Mouse (Mus musculus) layer of hippocampus, adult 18-20 months (tissue): ENCODE measurements around the gene Gngt1. TPM values are rescaled to one million over a fixed set of nuclear protein-coding genes. Genes with fewer than 3 reads are reported as not detected.

Experiments used
- DNase-seq, 2 experiments: peaks; one replicate each; pipeline ENCODE4 v3.0.0; 2022; ENCODE audit warnings: low spot score in 2 of 2
- long read RNA-seq: library from polyadenylated mRNA; stranded (forward); transcript quantifications from one replicate; pipeline ENCODE4 v2.0.0, GENCODE M21; 2021
- total RNA-seq, 2 experiments: library from RNA; stranded (reverse); gene quantifications; 2 replicates each; pipeline ENCODE4 v1.2.3; 2021

Gngt1 gene
- not detected for total RNA-seq
- long read RNA-seq: 0 reads

DNA sequence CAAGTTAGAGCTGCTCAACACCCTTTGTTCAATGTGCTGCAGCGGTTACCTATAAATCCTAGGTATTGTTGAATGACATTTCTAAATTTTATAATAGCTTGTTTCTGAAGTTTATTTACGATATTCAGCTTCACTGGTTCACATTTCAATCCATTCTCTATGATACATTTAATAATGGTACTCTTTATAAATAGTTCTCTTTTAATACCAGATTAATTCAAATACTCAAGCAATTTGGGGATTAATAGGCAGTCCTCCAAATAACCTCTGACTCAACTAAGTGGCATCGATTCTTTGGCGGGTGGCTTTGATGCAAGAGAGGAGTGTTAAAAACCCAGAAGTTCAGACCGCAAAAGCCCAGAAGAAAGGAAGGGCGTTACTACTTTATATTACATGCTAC lies at the start of gene Gngt1:
TSS of gene Gngt1 (plus strand) at position 301 of the 400 bp plus-strand sequence.
- no peak for DNase-seq

- no peak for DNase-seq
Measured at GRCm38 (mm10) chr6:3954969-3955368, 38.6 kb upstream of the Gngt1 start.

DNA sequence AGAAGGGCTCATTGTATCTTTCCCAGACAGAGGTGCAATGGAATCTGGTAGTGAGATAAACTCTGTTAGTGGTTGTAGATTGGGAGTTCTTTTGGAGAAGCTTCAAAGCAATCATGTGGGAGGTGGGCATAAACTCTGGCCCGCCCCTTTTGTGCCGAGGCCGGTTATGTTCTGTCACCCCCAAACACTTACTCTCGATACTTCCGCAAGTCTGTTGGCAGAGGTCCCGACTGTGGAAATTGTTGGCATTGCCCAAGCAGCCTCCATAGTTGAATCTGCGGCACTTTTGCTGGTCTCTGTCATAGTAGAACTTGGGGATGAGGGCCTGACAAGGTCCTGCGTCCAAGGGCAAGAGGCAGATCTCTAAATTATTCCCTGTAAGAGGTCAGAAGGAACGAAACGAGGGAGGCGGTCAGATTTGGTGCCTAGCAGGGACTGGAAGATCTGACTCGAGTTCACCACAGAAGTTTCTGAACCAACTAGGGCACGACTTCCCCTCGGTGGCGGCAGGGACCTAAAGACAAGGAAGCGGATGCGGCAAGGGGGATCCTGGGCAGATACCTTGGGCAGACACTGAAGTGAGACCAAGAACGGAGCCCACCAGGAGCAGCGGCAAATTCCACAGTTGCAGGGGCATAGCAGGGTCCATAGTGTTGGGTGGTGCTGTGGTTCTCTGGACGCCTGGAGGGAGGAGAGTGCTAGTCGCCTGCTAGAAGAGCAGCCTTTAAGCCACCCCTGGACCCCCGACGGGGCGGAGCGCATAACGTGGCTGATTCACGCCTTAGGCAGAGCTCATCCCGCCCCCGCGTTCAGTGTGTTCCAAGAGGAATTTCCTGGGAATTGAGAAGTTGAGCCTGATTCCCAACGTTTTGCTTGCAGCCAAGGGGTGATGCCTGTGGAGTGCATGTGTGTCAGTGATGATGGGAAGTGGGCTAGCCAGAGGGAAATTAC lies 25.6 kb upstream of the Gngt1 start:
- peak in 1 of 2 experiments; percentile 11 for DNase-seq

- no peak for DNase-seq
Measured at GRCm38 (mm10) chr6:3973679-3974078, 19.9 kb upstream of the Gngt1 start.

DNA sequence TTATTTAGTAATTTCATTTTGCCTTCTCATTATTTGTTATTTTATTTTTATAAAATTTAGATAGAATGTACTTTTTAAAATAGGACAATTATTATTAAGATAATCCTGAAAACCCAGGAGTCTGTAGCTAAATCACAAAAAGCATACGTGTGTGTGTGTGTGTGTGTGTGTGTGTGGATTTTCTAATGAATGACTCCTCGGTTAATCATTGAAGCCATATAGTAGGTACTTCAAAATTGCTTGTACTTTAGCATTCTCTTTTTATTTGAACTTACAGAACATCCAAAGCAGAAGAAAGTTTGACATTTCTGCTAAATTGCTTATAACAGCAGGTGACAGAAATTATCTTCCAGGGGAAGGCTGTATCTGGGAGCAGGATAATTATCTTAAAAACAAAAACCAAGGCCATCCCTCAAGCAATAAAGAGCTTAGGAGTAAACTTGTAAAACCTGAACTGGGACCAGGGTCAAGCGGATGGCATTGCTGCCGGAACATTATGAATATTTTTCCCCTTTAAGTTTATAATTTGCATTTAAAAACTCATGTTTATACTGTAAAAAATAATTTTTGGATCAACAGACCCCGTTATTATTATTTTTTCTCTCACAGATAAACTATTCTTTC lies 10.8 kb upstream of the Gngt1 start:
- DNase-seq: no peak

- no peak for DNase-seq
Measured at GRCm38 (mm10) chr6:3988750-3989149, 4.8 kb upstream of the Gngt1 start, which contains the start of gene Tfpi2. Gene Tfpi2 (minus strand): TSS chr6:3988919.

DNA sequence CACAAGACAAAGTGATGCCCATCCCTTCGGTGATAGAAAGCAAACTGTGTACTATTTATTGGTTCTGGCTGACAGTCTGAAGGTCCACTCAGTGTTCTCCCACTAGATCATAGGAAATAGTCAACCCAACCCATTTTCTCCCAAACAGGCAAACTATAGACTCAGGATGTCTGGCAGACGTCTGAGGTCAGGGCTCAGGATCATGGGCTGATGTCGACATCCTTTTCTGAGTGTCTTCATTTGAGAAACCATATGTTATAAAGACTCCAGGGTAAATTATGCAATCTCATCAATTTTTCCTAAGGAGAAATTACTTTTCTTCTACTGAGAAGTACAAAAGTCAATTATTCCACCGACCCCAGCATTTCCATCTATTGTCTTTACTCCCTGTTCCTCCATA lies 4.5 kb downstream of the Gngt1 start:
- no peak for DNase-seq

DNA sequence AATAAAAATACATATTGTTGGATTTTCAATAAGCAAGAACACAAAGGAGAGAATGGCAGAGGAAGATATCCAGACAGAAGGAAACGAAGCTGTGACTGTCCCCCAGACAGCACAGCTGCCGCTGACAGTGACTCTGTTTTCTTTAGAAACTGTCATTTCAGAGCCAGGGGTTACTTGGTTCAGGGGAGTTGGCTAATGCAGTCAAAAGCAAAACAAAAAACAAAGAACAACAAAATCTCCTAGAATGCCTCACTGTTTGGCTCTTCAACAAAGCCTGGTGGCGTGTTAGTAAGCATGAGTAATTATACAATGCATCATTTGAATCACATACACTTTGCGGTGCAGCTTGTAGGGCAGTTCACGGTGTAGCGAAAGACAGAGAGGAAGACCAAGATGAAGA lies 5.7 kb downstream of the Gngt1 start:
- no peak for DNase-seq

DNA sequence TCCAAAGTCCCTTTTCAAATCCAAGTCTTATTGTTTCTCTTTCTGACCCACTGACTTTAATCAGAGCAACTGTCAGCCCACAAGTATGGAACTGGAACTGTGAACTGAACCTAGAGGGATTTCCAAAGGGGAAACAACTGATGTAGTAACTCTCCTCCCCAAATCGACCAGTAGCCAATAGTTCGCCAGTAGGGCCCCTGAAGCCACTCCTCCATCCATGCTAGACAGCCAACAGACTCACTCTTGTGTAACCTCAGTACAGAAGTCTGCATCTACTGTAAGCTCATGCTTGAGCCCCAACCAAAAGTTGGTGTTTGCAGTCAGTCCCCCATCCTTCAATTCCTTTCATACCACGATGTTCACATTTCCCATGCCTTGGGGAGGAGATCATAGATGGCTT lies 7.1 kb downstream of the Gngt1 start:
- DNase-seq: no peak

DNA sequence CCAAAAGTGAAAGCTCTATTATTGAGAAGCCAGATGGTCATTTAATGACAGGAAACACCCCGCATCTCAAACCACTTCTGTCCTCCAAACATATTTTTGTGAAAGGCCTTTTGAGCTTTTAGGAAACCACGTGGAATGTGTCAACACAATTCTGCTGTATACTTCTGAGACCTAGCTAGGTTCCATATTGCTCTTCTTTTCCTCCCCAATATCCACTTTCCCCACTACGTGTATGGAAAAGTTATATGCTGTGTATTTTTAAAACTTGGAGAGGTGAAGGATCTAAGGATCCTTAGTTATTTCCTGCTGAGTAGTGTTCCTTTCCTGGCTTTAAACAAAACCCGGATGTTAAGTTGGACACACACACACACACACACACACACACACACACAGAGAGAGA lies 9.9 kb downstream of the Gngt1 start:
- no peak for DNase-seq

DNA sequence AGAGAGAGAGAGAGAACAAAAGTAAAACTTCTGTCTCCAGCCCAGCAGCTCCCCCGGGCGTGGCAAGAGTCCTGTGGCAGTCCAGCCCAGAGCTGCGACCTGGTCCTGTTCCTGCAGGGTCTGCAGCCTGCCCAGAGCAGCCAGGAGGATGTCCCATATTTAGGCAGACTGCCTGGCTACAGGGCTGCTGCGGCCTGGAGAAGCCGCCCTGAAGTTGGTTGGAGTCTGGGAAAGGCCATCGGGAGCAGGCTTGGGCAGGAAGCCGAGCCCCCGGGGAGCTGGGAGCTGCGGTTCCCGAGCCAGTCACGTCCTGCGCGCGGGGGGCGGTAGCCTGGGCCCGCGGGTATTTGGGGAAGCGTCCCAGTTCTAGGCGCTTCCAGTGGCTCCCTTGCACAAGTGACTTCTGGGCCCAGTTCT lies 10.3 kb downstream of the Gngt1 start, which contains the start of gene Gng11:
TSS of gene Gng11 (plus strand) at position 15 of the 417 bp plus-strand sequence.
- DNase-seq: peak in 1 of 2 experiments; percentile 9

DNA sequence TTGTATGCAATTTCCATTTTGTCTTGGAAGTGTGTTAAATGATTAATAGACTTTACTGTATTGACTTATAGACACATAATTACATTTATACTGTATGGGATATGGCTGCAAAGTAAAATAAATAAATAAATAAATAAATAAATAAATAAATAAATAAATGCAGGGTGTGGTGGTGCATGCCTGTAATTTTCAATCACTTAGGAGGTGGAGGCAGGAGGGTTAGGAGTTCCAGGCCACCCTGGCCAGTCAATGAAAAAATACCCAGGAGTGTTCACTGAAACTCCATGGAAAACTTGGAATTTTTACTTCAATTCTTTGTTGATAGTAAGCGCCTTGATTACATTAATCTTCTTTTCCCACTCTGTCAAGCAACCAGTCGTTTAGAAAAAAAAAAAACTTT lies 11.2 kb downstream of the Gngt1 start:
- no peak for DNase-seq

DNA sequence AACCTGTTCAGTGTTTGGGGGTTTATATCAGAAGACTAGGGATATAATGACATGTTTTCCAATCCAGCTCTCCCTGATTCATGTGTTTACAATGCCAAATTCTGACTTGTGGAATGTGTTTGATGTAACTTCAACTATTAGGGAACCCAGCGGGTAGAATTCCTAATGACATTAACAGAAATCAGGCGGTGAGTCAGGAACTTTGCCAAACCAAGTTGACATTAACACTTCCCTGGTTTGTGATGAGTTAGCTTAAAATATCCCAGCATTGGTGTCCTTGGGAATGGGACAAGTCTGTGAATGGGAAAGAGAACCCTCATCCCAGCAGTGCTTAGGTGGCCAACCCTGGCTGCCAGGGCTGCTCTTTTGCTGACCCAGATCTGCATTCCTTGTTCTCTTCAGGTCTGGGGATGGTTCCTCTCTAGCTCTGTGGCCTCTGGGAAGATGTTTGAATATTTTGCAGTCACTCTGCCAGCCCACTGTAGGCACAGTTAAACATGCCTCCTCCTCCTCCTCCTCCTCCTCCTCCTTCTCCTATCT lies 15.0 kb downstream of the Gngt1 start:
- DNase-seq: no peak

- DNase-seq: no peak
Measured at GRCm38 (mm10) chr6:4009548-4009947, 16.0 kb downstream of the Gngt1 start.

DNA sequence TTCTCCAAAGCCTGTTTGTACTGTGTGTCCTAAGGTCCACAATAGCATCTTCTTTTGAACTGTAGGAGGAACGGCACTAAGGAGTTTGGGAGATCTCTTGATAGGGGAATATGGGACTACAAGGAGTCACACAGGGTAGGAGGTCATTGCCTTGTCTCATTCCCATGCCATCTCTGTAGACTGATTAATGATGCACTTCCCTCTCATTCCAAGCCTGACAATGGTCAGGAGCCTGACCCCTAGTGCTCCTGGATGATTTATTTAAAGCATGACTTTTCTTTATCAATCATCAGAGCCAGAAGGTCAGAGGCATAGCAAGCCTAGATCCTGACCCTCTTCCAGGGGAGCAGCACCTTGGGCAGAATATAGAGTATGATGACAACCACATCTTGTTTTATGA lies 29.1 kb downstream of the Gngt1 start:
- no peak for DNase-seq

DNA sequence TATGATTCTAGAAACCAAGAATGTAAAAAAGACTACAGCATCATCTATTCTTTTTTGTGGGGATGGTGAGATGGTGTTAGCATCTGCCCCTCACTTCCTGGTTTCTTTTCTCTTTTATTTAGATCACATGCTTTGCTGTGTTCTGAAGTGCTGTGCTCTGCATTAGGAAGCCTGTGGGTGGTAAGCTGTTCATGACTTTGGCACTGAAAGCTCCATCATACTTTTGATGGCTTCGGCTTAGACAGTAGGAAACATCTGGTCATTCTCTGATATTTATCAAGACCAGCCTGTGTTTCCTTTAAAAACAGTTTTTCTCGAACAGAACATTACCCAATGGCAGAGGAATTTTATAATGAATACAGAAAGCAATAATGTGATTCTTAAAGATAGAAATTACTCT lies 32.8 kb downstream of the Gngt1 start:
- DNase-seq: no peak

- DNase-seq: peak in 1 of 2 experiments; percentile 4
Measured at GRCm38 (mm10) chr6:4030956-4031355, 37.4 kb downstream of the Gngt1 start.

- no peak for DNase-seq
Measured at GRCm38 (mm10) chr6:4041821-4042220, 48.2 kb downstream of the Gngt1 start.
